Mouse (Mus musculus): ENCODE data around the gene Exoc6. TPM values are rescaled to one million over a fixed set of nuclear protein-coding genes. Genes with fewer than 3 reads are reported as not detected.
A peak's percentile ranks its signal among the peaks of the same experiment; 100 is the strongest.
"Not testable (repeated sequence)": the region's sequence is repeated elsewhere in the genome, so short reads cannot be mapped to it uniquely, and the experiment has no call there.

Gene Exoc6
- polyA plus RNA-seq, 1 experiment: 2.2 TPM

GRCm38 (mm10) chr19:37546776-37547175 lies 3.4 kb upstream of the Exoc6 start:
- Histone ChIP-seq H3K27me3 (ENCODE audit: control insufficient read depth, insufficient read depth, insufficient read length) (peaks cover 10% of the 10 kb centered on the region), H3K79me3 (ENCODE audit: low read depth) (no peaks in the 10 kb centered on the region), H3K4me3 (ENCODE audit: insufficient read depth, poor library complexity, severe bottlenecking) (no peak overlapping the region), H3K36me3 (ENCODE audit: control insufficient read depth, insufficient read depth) (no peaks in the 10 kb centered on the region), H3ac (ENCODE audit: control insufficient read depth, insufficient read length, low read depth) (no peak overlapping the region), H3K79me2 (ENCODE audit: control insufficient read depth, insufficient read depth) (no peaks in the 10 kb centered on the region)
- TF ChIP-seq USF1 (IDR thresholded peaks at IDR 0.05; ENCODE audit: low read depth): no peak
- TF ChIP-seq MYOG (IDR thresholded peaks at IDR 0.05; ENCODE audit: control insufficient read depth, extremely low read depth, insufficient read length): no peak
- TF ChIP-seq FOSL1 (IDR thresholded peaks at IDR 0.05; ENCODE audit: insufficient read depth, low read length, poor library complexity, severe bottlenecking): no peak
- TF ChIP-seq CTCF (IDR thresholded peaks at IDR 0.05; ENCODE audit: control insufficient read depth, insufficient read depth, insufficient read length): no peak
- TF ChIP-seq MAX (IDR thresholded peaks at IDR 0.05): no peak
- TF ChIP-seq CEBPB (IDR thresholded peaks at IDR 0.05; ENCODE audit: low read depth): no peak
- no peak for TF ChIP-seq MYOD1 (IDR thresholded peaks at IDR 0.05; ENCODE audit: control insufficient read depth, insufficient read length, low read depth)

GRCm38 (mm10) chr19:37551040-37551566 lies 885 bp downstream of the Exoc6 start:
- Histone ChIP-seq H3K79me2 (ENCODE audit: control insufficient read depth, insufficient read depth) (no peaks in the 10 kb centered on the region), H3ac (ENCODE audit: control insufficient read depth, insufficient read length, low read depth) (no peak overlapping the region), H3K79me3 (ENCODE audit: low read depth) (no peaks in the 10 kb centered on the region), H3K4me3 (ENCODE audit: insufficient read depth, poor library complexity, severe bottlenecking) (peak overlapping the region; percentile 64), H3K27me3 (ENCODE audit: control insufficient read depth, insufficient read depth, insufficient read length) (peaks cover 3% of the 10 kb centered on the region), H3K36me3 (ENCODE audit: control insufficient read depth, insufficient read depth) (no peaks in the 10 kb centered on the region)
- no peak for TF ChIP-seq MAX (IDR thresholded peaks at IDR 0.05)

- Histone ChIP-seq H3K36me3 (ENCODE audit: control insufficient read depth, insufficient read depth) (no peaks in the 10 kb centered on the region), H3K27me3 (ENCODE audit: control insufficient read depth, insufficient read depth, insufficient read length) (no peaks in the 10 kb centered on the region), H3K4me3 (ENCODE audit: insufficient read depth, poor library complexity, severe bottlenecking) (no peak overlapping the region), H3ac (ENCODE audit: control insufficient read depth, insufficient read length, low read depth) (no peak overlapping the region), H3K79me3 (ENCODE audit: low read depth) (no peaks in the 10 kb centered on the region), H3K79me2 (ENCODE audit: control insufficient read depth, insufficient read depth) (no peaks in the 10 kb centered on the region)
- TF ChIP-seq MYOD1 (IDR thresholded peaks at IDR 0.05; ENCODE audit: control insufficient read depth, insufficient read length, low read depth) (no peak), MAX (IDR thresholded peaks at IDR 0.05) (no peak), USF1 (IDR thresholded peaks at IDR 0.05; ENCODE audit: low read depth) (no peak), CEBPB (IDR thresholded peaks at IDR 0.05; ENCODE audit: low read depth) (no peak), FOSL1 (IDR thresholded peaks at IDR 0.05; ENCODE audit: insufficient read depth, low read length, poor library complexity, severe bottlenecking) (no peak), MYOG (IDR thresholded peaks at IDR 0.05; ENCODE audit: control insufficient read depth, extremely low read depth, insufficient read length) (no peak), CTCF (IDR thresholded peaks at IDR 0.05; ENCODE audit: control insufficient read depth, insufficient read depth, insufficient read length) (no peak)
Observed at GRCm38 (mm10) chr19:37553376-37554265, 3.4 kb downstream of the Exoc6 start.

- H3K36me3 ChIP-seq (ENCODE audit: control insufficient read depth, insufficient read depth); H3K4me3 ChIP-seq (ENCODE audit: insufficient read depth, poor library complexity, severe bottlenecking); H3K79me2 ChIP-seq (ENCODE audit: control insufficient read depth, insufficient read depth); H3K27me3 ChIP-seq (ENCODE audit: control insufficient read depth, insufficient read depth, insufficient read length); H3ac ChIP-seq (ENCODE audit: control insufficient read depth, insufficient read length, low read depth); H3K79me3 ChIP-seq (ENCODE audit: low read depth): not testable (repeated sequence)
Observed at GRCm38 (mm10) chr19:37554266-37554650, 4.0 kb downstream of the Exoc6 start.

- H3K79me2 ChIP-seq (ENCODE audit: control insufficient read depth, insufficient read depth): no peaks in the 10 kb centered on the region
- no peak overlapping the region for H3ac ChIP-seq (ENCODE audit: control insufficient read depth, insufficient read length, low read depth)
- no peaks in the 10 kb centered on the region for H3K27me3 ChIP-seq (ENCODE audit: control insufficient read depth, insufficient read depth, insufficient read length)
- no peaks in the 10 kb centered on the region for H3K79me3 ChIP-seq (ENCODE audit: low read depth)
- H3K4me3 ChIP-seq (ENCODE audit: insufficient read depth, poor library complexity, severe bottlenecking): no peak overlapping the region
- no peak for TF ChIP-seq MYOD1 (IDR thresholded peaks at IDR 0.05; ENCODE audit: control insufficient read depth, insufficient read length, low read depth)
- no peak for TF ChIP-seq MAX (IDR thresholded peaks at IDR 0.05)
- no peak for TF ChIP-seq FOSL1 (IDR thresholded peaks at IDR 0.05; ENCODE audit: insufficient read depth, low read length, poor library complexity, severe bottlenecking)
- no peak for TF ChIP-seq CEBPB (IDR thresholded peaks at IDR 0.05; ENCODE audit: low read depth)
- no peaks in the 10 kb centered on the region for H3K36me3 ChIP-seq (ENCODE audit: control insufficient read depth, insufficient read depth)
Observed at GRCm38 (mm10) chr19:37555863-37556566, 5.8 kb downstream of the Exoc6 start.

GRCm38 (mm10) chr19:37557898-37558297 lies 7.7 kb downstream of the Exoc6 start:
- H3K79me3 ChIP-seq (ENCODE audit: low read depth): no peaks in the 10 kb centered on the region
- no peak overlapping the region for H3ac ChIP-seq (ENCODE audit: control insufficient read depth, insufficient read length, low read depth)
- no peaks in the 10 kb centered on the region for H3K79me2 ChIP-seq (ENCODE audit: control insufficient read depth, insufficient read depth)
- no peaks in the 10 kb centered on the region for H3K27me3 ChIP-seq (ENCODE audit: control insufficient read depth, insufficient read depth, insufficient read length)
- no peak for TF ChIP-seq USF1 (IDR thresholded peaks at IDR 0.05; ENCODE audit: low read depth)
- TF ChIP-seq FOSL1 (IDR thresholded peaks at IDR 0.05; ENCODE audit: insufficient read depth, low read length, poor library complexity, severe bottlenecking): no peak
- no peak overlapping the region for H3K4me3 ChIP-seq (ENCODE audit: insufficient read depth, poor library complexity, severe bottlenecking)
- no peaks in the 10 kb centered on the region for H3K36me3 ChIP-seq (ENCODE audit: control insufficient read depth, insufficient read depth)
